Mouse (Mus musculus): Measurements from ENCODE around the gene Psg16.

DNA sequence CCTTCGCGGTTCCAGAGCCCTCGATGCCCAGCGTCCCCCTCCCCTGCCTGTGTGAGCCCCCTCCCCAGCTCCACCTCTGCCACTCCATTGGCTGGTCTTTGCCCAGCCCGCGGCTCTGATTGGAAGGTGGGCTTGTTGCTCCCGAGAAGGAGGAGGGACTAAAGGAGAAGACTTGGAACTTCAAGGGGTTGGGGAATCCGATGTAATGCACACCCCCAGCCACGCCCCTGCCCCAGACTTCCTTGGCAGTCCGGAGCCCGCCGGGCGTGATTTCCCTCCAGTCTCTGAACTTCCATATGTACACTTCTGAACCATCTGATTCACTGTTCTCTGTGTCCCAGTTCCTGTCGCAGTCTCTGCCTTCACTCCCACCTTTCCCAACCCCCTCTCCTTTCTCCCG, 11.5 kb upstream of the Psg16 start, which contains the start of gene Hif3a:
- TF ChIP-seq TAL1 (IDR thresholded peaks at IDR 0.05; ENCODE audit: low read length) (no peak), GATA1 (IDR thresholded peaks at IDR 0.05; ENCODE audit: low read length) (no peak)
